Mouse (Mus musculus) limb, embryonic 11.5 days (tissue): ENCODE measurements around the gene Nup214. TPM values are rescaled to one million over a fixed set of nuclear protein-coding genes. Genes with fewer than 3 reads are reported as not detected.

Experiments used
- ATAC-seq: fragments of 200-750 bp; cut with Nextera tagmentation; 2 replicates; pipeline ENCODE4 v1.8.0; 2017; ENCODE audit warnings: low read depth; ENCODE audit not compliant: insufficient number of reproducible peaks, low FRiP score, low TSS enrichment
- DNase-seq: peaks from one replicate; pipeline ENCODE4 v3.0.0-alpha.2; 2015; ENCODE audit warnings: low spot score
- H3K27ac ChIP-seq: fragments of 300-500 bp; sonication (generic); replicated peaks from 2 replicates; pipeline ENCODE4 v1.5.1; 2014; ENCODE audit warnings: low read depth, mild to moderate bottlenecking, low read length
- H3K27me3 ChIP-seq: fragments of 300-500 bp; sonication (generic); 2 replicates; pipeline ENCODE4 v1.6.1; 2014; ENCODE audit warnings: mild to moderate bottlenecking, low read length, mixed read lengths; ENCODE audit not compliant: control insufficient read depth, insufficient read depth
- H3K36me3 ChIP-seq: fragments of 300-500 bp; sonication (generic); 2 replicates; pipeline ENCODE4 v1.6.1; 2014; ENCODE audit warnings: mild to moderate bottlenecking, low read length, moderate library complexity, mixed read lengths; ENCODE audit not compliant: control insufficient read depth, insufficient read depth
- H3K4me1 ChIP-seq: fragments of 300-500 bp; sonication (generic); 2 replicates; pipeline ENCODE4 v1.6.1; 2014; ENCODE audit warnings: low read length, mixed read lengths; ENCODE audit not compliant: control insufficient read depth, insufficient read depth
- H3K4me2 ChIP-seq: fragments of 300-500 bp; sonication (generic); 2 replicates; pipeline ENCODE4 v1.6.1; 2014; ENCODE audit warnings: low read depth, mild to moderate bottlenecking, moderate library complexity; ENCODE audit not compliant: severe bottlenecking
- H3K4me3 ChIP-seq: fragments of 300-500 bp; sonication (generic); 2 replicates; pipeline ENCODE4 v1.5.1; 2014; ENCODE audit warnings: low read depth, low read length
- H3K9ac ChIP-seq: fragments of 300-500 bp; sonication (generic); 2 replicates; pipeline ENCODE4 v1.6.1; 2014; ENCODE audit warnings: mild to moderate bottlenecking, low read length
- H3K9me3 ChIP-seq: fragments of 300-500 bp; sonication (generic); 2 replicates; pipeline ENCODE4 v1.6.1; 2016; ENCODE audit warnings: low read length; ENCODE audit not compliant: control insufficient read depth
- WGBS: fragments of 180-500 bp; shearing (Covaris S2); extraction: QIAGEN DNeasy Blood & Tissue Kit; methylation state at CpG from one replicate; pipeline ENCODE4 v1.1.7; 2014; 5-methylcytosine and 5-hydroxymethylcytosine counted together
- polyA plus RNA-seq: library from polyadenylated mRNA; unstranded; fragments of >200 nt; fragmentation: Nextera tagmentation; extraction: Ambion mirVana; gene quantifications from 2 replicates; pipeline ENCODE4 v1.2.1, GENCODE M21; 2014

Gene Nup214
- polyA plus RNA-seq, 1 experiment from 2014 or later = 85.5 TPM

GRCm38 (mm10) chr2:32074404-32074803 is 100.2 kb downstream of the Nup214 start:
- no peaks in the 10 kb centered on the region for H3K36me3 ChIP-seq
- DNase-seq (no peak), ATAC-seq (no peak)
- WGBS = 65% methylated on average over 8 of the region's 8 CpGs
- no peak overlapping the region for H3K9ac ChIP-seq
- no peak overlapping the region for H3K4me3 ChIP-seq
- no peak overlapping the region for H3K27ac ChIP-seq
- H3K9me3 ChIP-seq = no peaks in the 10 kb centered on the region
- no peaks in the 10 kb centered on the region for H3K27me3 ChIP-seq
- H3K4me1 ChIP-seq = no peaks in the 10 kb centered on the region
- no peak overlapping the region for H3K4me2 ChIP-seq

GRCm38 (mm10) chr2:32075368-32075767 is 101.1 kb downstream of the Nup214 start:
- no peaks in the 10 kb centered on the region for H3K4me1 ChIP-seq
- ATAC-seq (no peak), DNase-seq (no peak)
- H3K9ac ChIP-seq = no peak overlapping the region
- H3K27me3 ChIP-seq = no peaks in the 10 kb centered on the region
- H3K27ac ChIP-seq = no peak overlapping the region
- H3K4me2 ChIP-seq = no peak overlapping the region
- H3K9me3 ChIP-seq = no peaks in the 10 kb centered on the region
- 79% methylated on average over 7 of the region's 7 CpGs for WGBS
- H3K4me3 ChIP-seq = no peak overlapping the region
- no peaks in the 10 kb centered on the region for H3K36me3 ChIP-seq

- Histone ChIP-seq H3K4me2 (no peak overlapping the region), H3K4me3 (no peak overlapping the region), H3K4me1 (no peaks in the 10 kb centered on the region), H3K36me3 (no peaks in the 10 kb centered on the region), H3K9ac (no peak overlapping the region), H3K9me3 (no peaks in the 10 kb centered on the region), H3K27ac (no peak overlapping the region), H3K27me3 (peaks cover 11% of the 10 kb centered on the region)
- DNase-seq (no peak), ATAC-seq (no peak)
- WGBS = 80% methylated on average over 10 of the region's 10 CpGs
These were observed 103.5 kb downstream of the Nup214 start for GRCm38 (mm10) chr2:32077744-32078143.

GRCm38 (mm10) chr2:32078522-32078921 is 104.3 kb downstream of the Nup214 start:
- Histone ChIP-seq H3K9me3 (no peaks in the 10 kb centered on the region), H3K36me3 (no peaks in the 10 kb centered on the region), H3K27ac (no peak overlapping the region), H3K4me2 (no peak overlapping the region), H3K4me1 (peaks cover 3% of the 10 kb centered on the region; the same call in 1 of the 2 replicates), H3K9ac (no peak overlapping the region), H3K27me3 (peaks cover 17% of the 10 kb centered on the region), H3K4me3 (no peak overlapping the region)
- DNase-seq = no peak
- ATAC-seq = no peak
- 53% methylated on average over 8 of the region's 8 CpGs for WGBS

GRCm38 (mm10) chr2:32079191-32079725 is 105.0 kb downstream of the Nup214 start:
- Histone ChIP-seq H3K4me2 (no peak overlapping the region), H3K27me3 (peaks cover 24% of the 10 kb centered on the region), H3K27ac (no peak overlapping the region), H3K36me3 (no peaks in the 10 kb centered on the region), H3K9ac (no peak overlapping the region), H3K4me3 (no peak overlapping the region), H3K4me1 (peaks cover 8% of the 10 kb centered on the region), H3K9me3 (no peaks in the 10 kb centered on the region)
- WGBS = 91% methylated on average over 14 of the region's 14 CpGs
- DNase-seq (no peak), ATAC-seq (0 out of 2 replicates have a peak, but pooled peaks have one; percentile 27)

GRCm38 (mm10) chr2:32080681-32081080 is 106.4 kb downstream of the Nup214 start:
- Histone ChIP-seq H3K9ac (no peak overlapping the region), H3K27ac (no peak overlapping the region), H3K4me1 (peaks cover 9% of the 10 kb centered on the region), H3K4me2 (no peak overlapping the region), H3K9me3 (no peaks in the 10 kb centered on the region), H3K36me3 (no peaks in the 10 kb centered on the region), H3K4me3 (no peak overlapping the region), H3K27me3 (peaks cover 25% of the 10 kb centered on the region)
- ATAC-seq (no peak), DNase-seq (no peak)
- 93% methylated on average over 3 of the region's 3 CpGs for WGBS

- Histone ChIP-seq H3K36me3 (no peaks in the 10 kb centered on the region), H3K4me3 (no peak overlapping the region), H3K4me1 (peaks cover 9% of the 10 kb centered on the region), H3K4me2 (no peak overlapping the region), H3K27me3 (peaks cover 25% of the 10 kb centered on the region), H3K27ac (no peak overlapping the region), H3K9ac (no peak overlapping the region), H3K9me3 (no peaks in the 10 kb centered on the region)
- ATAC-seq = no peak
- 80% methylated on average over 14 of the region's 14 CpGs for WGBS
- no peak for DNase-seq
These were observed 107.2 kb downstream of the Nup214 start for GRCm38 (mm10) chr2:32081296-32081929.

- Histone ChIP-seq H3K36me3 (no peaks in the 10 kb centered on the region), H3K27ac (no peak overlapping the region), H3K4me2 (peak overlapping the region; percentile 100; the same call in 1 of the 2 replicates), H3K4me1 (peaks cover 9% of the 10 kb centered on the region), H3K9ac (no peak overlapping the region), H3K9me3 (no peaks in the 10 kb centered on the region), H3K27me3 (peaks cover 25% of the 10 kb centered on the region), H3K4me3 (peak overlapping the region; percentile 58; the same call in 1 of the 2 replicates)
- no peak for ATAC-seq
- DNase-seq = no peak
- WGBS = 20% methylated on average over 2 of the region's 2 CpGs
These were observed 108.0 kb downstream of the Nup214 start for GRCm38 (mm10) chr2:32082229-32082628.
